Mouse (Mus musculus) layer of hippocampus, adult 9-11 months (tissue): ENCODE measurements around the gene Spsb4.

Source experiments
- DNase-seq: peaks from one replicate; pipeline ENCODE4 v3.0.0; 2022

The Spsb4 gene

GRCm38 (mm10) chr9:96978147-96978782 lies 40.4 kb downstream of the Spsb4 start:
- no peak for DNase-seq

GRCm38 (mm10) chr9:96977287-96978145 lies 41.1 kb downstream of the Spsb4 start:
- DNase-seq, result no peak

GRCm38 (mm10) chr9:96973091-96973490 lies 45.6 kb downstream of the Spsb4 start:
- no peak for DNase-seq

- peak; percentile 38 for DNase-seq
These were observed 46.8 kb downstream of the Spsb4 start for GRCm38 (mm10) chr9:96971625-96972404.

GRCm38 (mm10) chr9:96967516-96967915 lies 51.1 kb downstream of the Spsb4 start:
- DNase-seq, result no peak

GRCm38 (mm10) chr9:96966465-96966864 lies 52.2 kb downstream of the Spsb4 start:
- DNase-seq, result no peak

- DNase-seq, result no peak
These were observed 55.0 kb downstream of the Spsb4 start for GRCm38 (mm10) chr9:96963443-96964215.

- no peak for DNase-seq
These were observed 55.9 kb downstream of the Spsb4 start for GRCm38 (mm10) chr9:96962714-96963113.

- DNase-seq, result no peak
These were observed 56.5 kb downstream of the Spsb4 start for GRCm38 (mm10) chr9:96961986-96962701.

- no peak for DNase-seq
These were observed 57.6 kb downstream of the Spsb4 start for GRCm38 (mm10) chr9:96961006-96961405.

GRCm38 (mm10) chr9:96960241-96960640 lies 58.4 kb downstream of the Spsb4 start:
- DNase-seq, result no peak

- DNase-seq, result no peak
These were observed 59.2 kb downstream of the Spsb4 start for GRCm38 (mm10) chr9:96959469-96959868.

- no peak for DNase-seq
These were observed 60.5 kb downstream of the Spsb4 start for GRCm38 (mm10) chr9:96958009-96958615.

GRCm38 (mm10) chr9:96957298-96957865 lies 61.3 kb downstream of the Spsb4 start:
- DNase-seq, result no peak

GRCm38 (mm10) chr9:96956646-96957297 lies 61.9 kb downstream of the Spsb4 start:
- DNase-seq, result no peak

GRCm38 (mm10) chr9:96954063-96954809 lies 64.4 kb downstream of the Spsb4 start:
- DNase-seq, result no peak

- no peak for DNase-seq
These were observed 65.2 kb downstream of the Spsb4 start for GRCm38 (mm10) chr9:96953443-96953842.

GRCm38 (mm10) chr9:96952310-96952975 lies 66.2 kb downstream of the Spsb4 start:
- DNase-seq, result peak; percentile 63

- no peak for DNase-seq
These were observed 69.1 kb downstream of the Spsb4 start for GRCm38 (mm10) chr9:96949551-96949950.
